Mouse (Mus musculus) CH12.LX (cell line): ENCODE measurements around the gene Nkx6-2. TPM values are rescaled to one million over a fixed set of nuclear protein-coding genes. Genes with fewer than 3 reads are reported as not detected.

Experiments used
- DNase-seq: peaks from one replicate; pipeline ENCODE4 v3.0.0-alpha.2; 2013; ENCODE audit errors: extremely low read depth
- H3K27ac ChIP-seq: 2 replicates; pipeline ENCODE4 v1.5.1; 2012; ENCODE audit warnings: low read depth, mild to moderate bottlenecking, control low read depth, moderate library complexity; ENCODE audit not compliant: insufficient read depth
- H3K27me3 ChIP-seq: replicated peaks from 2 replicates; pipeline ENCODE3; 2012; ENCODE audit warnings: inconsistent platforms
- H3K36me3 ChIP-seq, 2 experiments: replicated peaks in 1 of 2; 2 replicates each; pipeline versions ENCODE3 to v1.6.1; 2012; ENCODE audit warnings: inconsistent platforms in 1 of 2, low read length in 1 of 2, mild to moderate bottlenecking in 1 of 2, mixed read lengths in 1 of 2, moderate library complexity in 1 of 2; ENCODE audit not compliant: control insufficient read depth in 1 of 2, insufficient read depth in 1 of 2
- H3K4me1 ChIP-seq, 2 experiments: 2 replicates each; pipeline ENCODE4 v1.6.1; 2012; ENCODE audit warnings: inconsistent platforms in 1 of 2, moderate library complexity in 1 of 2; ENCODE audit not compliant: insufficient read depth in 2 of 2, control insufficient read depth in 1 of 2
- H3K4me2 ChIP-seq: 2 replicates; pipeline ENCODE4 v1.6.1; 2012; ENCODE audit warnings: low read depth, mild to moderate bottlenecking, control low read depth; ENCODE audit not compliant: poor library complexity, insufficient read depth, severe bottlenecking
- H3K4me3 ChIP-seq, 3 experiments: fragments of 150-350 bp in 1 of 3; sonication (generic) in 1 of 3; replicated peaks in 1 of 3; 2 replicates each; pipeline versions ENCODE3 to v1.5.1; 2011 to 2012; ENCODE audit warnings: low read depth in 2 of 3, low read length in 2 of 3, mild to moderate bottlenecking in 2 of 3, moderate library complexity in 2 of 3, control low read depth in 1 of 3, improper control_type of control experiment in 1 of 3, inconsistent platforms in 1 of 3, mixed read lengths in 1 of 3; ENCODE audit not compliant: poor library complexity in 1 of 3
- H3K79me2 ChIP-seq: replicated peaks from 2 replicates; pipeline ENCODE4 v1.6.1; 2012; ENCODE audit warnings: mild to moderate bottlenecking, moderate library complexity; ENCODE audit not compliant: control insufficient read depth, poor library complexity, insufficient read depth, severe bottlenecking; ENCODE audit errors: extremely low read depth
- H3K9ac ChIP-seq: 2 replicates; pipeline ENCODE4 v1.6.1; 2012; ENCODE audit warnings: low read depth, mild to moderate bottlenecking, control low read depth, moderate library complexity; ENCODE audit not compliant: insufficient read depth
- H3K9me3 ChIP-seq: replicated peaks from 2 replicates; pipeline ENCODE3; 2012; ENCODE audit warnings: low read length, inconsistent platforms, mixed read lengths
- BHLHE40 ChIP-seq: IDR thresholded peaks from 2 replicates; pipeline ENCODE4 v1.6.1; 2011; ENCODE audit warnings: mild to moderate bottlenecking, low read depth, low read length, improper control_type of control experiment
- CHD1 ChIP-seq: IDR thresholded peaks from 2 replicates; pipeline ENCODE4 v1.6.1; 2012; ENCODE audit warnings: low read depth, low read length, improper control_type of control experiment, inconsistent platforms
- CHD2 ChIP-seq: IDR thresholded peaks from 2 replicates; pipeline ENCODE4 v1.6.1; 2011; ENCODE audit warnings: low read length, improper control_type of control experiment
- CTCF ChIP-seq, 2 experiments: IDR thresholded peaks in 1 of 2; conservative IDR thresholded peaks in 1 of 2; 2 replicates each; pipeline ENCODE4 v1.5.1; 2011 to 2012; ENCODE audit warnings: low read depth in 2 of 2, low read length in 2 of 2, improper control_type of control experiment in 1 of 2, inconsistent platforms in 1 of 2, mild to moderate bottlenecking in 1 of 2, moderate library complexity in 1 of 2
- EP300 ChIP-seq: IDR thresholded peaks from 2 replicates; pipeline ENCODE4 v1.6.1; 2011; ENCODE audit warnings: low read length, improper control_type of control experiment
- GABPA ChIP-seq: IDR thresholded peaks from 2 replicates; pipeline ENCODE4 v1.6.1; 2012; ENCODE audit warnings: low read depth, low read length, improper control_type of control experiment, inconsistent platforms; ENCODE audit not compliant: insufficient replicate concordance
- HCFC1 ChIP-seq: IDR thresholded peaks from 2 replicates; pipeline ENCODE4 v1.6.1; 2012; ENCODE audit warnings: low read depth, mild to moderate bottlenecking, inconsistent platforms, low read length, improper control_type of control experiment
- IRF4 ChIP-seq: IDR thresholded peaks from 2 replicates; pipeline ENCODE4 v1.6.1; 2014; ENCODE audit warnings: low read depth, mild to moderate bottlenecking, inconsistent platforms, low read length, improper control_type of control experiment
- JUN ChIP-seq: IDR thresholded peaks from 2 replicates; pipeline ENCODE4 v1.6.1; 2011; ENCODE audit warnings: low read depth, mild to moderate bottlenecking, low read length, improper control_type of control experiment, moderate library complexity; ENCODE audit not compliant: insufficient read depth
- MAFK ChIP-seq: IDR thresholded peaks from 2 replicates; pipeline ENCODE4 v1.6.1; 2011; ENCODE audit warnings: low read length, improper control_type of control experiment; ENCODE audit not compliant: insufficient replicate concordance
- MEF2A ChIP-seq: IDR thresholded peaks from 2 replicates; pipeline ENCODE4 v1.6.1; 2014; ENCODE audit warnings: low read depth, mild to moderate bottlenecking, inconsistent platforms, low read length, improper control_type of control experiment, borderline replicate concordance
- MXI1 ChIP-seq: IDR thresholded peaks from 2 replicates; pipeline ENCODE4 v1.6.1; 2011; ENCODE audit warnings: mild to moderate bottlenecking, low read depth, low read length, improper control_type of control experiment
- MYC ChIP-seq: IDR thresholded peaks from 2 replicates; pipeline ENCODE4 v1.6.1; 2011; ENCODE audit warnings: low read depth, mild to moderate bottlenecking, improper control_type of control experiment, low read length
- NRF1 ChIP-seq: IDR thresholded peaks from 2 replicates; pipeline ENCODE4 v1.6.1; 2014; ENCODE audit warnings: low read depth, mild to moderate bottlenecking, inconsistent platforms, low read length, improper control_type of control experiment, moderate library complexity
- POLR2A ChIP-seq: IDR thresholded peaks from 2 replicates; pipeline ENCODE4 v1.6.1; 2011; ENCODE audit warnings: low read depth, mild to moderate bottlenecking, improper control_type of control experiment, low read length
- RCOR1 ChIP-seq: conservative IDR thresholded peaks from 2 replicates; pipeline ENCODE4 v1.6.1; 2012; ENCODE audit warnings: low read depth, mild to moderate bottlenecking, inconsistent platforms, low read length, improper control_type of control experiment
- SIN3A ChIP-seq: IDR thresholded peaks from 2 replicates; pipeline ENCODE4 v1.6.1; 2012; ENCODE audit warnings: low read length, improper control_type of control experiment, inconsistent platforms
- SMC3 ChIP-seq: IDR thresholded peaks from 2 replicates; pipeline ENCODE4 v1.6.1; 2011; ENCODE audit warnings: low read depth, low read length, improper control_type of control experiment
- TBP ChIP-seq: conservative IDR thresholded peaks from 2 replicates; pipeline ENCODE4 v1.6.1; 2011; ENCODE audit warnings: low read depth, low read length, improper control_type of control experiment
- TCF12 ChIP-seq: IDR thresholded peaks from 2 replicates; pipeline ENCODE4 v1.6.1; 2014; ENCODE audit warnings: low read depth, mild to moderate bottlenecking, inconsistent platforms, low read length, improper control_type of control experiment
- UBTF ChIP-seq: IDR thresholded peaks from 2 replicates; pipeline ENCODE4 v1.6.1; 2012; ENCODE audit warnings: low read depth, mild to moderate bottlenecking, inconsistent platforms, low read length, improper control_type of control experiment, moderate library complexity
- USF1 ChIP-seq: IDR thresholded peaks from 2 replicates; pipeline ENCODE4 v1.6.1; 2014; ENCODE audit warnings: low read depth, mild to moderate bottlenecking, inconsistent platforms, low read length, improper control_type of control experiment
- ZKSCAN1 ChIP-seq: IDR thresholded peaks from 2 replicates; pipeline ENCODE4 v1.6.1; 2012; ENCODE audit warnings: low read depth, inconsistent platforms, low read length, improper control_type of control experiment, borderline replicate concordance
- dilution Hi-C: fragments of 300-500 bp; cut with MboI; formaldehyde crosslinking; loops from 2 replicates; pipeline ENCODE4 v1.14.3; 2020; ENCODE audit warnings: low sequenced_read_pairs; ENCODE audit not compliant: extremely low pct_unique_long_range_greater_than_20kb, extremely low pct_ligation_motif_present
- in situ Hi-C: fragments of 300-500 bp; cut with MboI; formaldehyde crosslinking; loops from 3 replicates; pipeline ENCODE4 v1.14.3; 2019; ENCODE audit warnings: low sequenced_read_pairs, low pct_ligation_motif_present, low pct_unique_long_range_greater_than_20kb, mixed read lengths
- polyA plus RNA-seq: library from polyadenylated mRNA; unstranded; fragments of >175 nt; gene quantifications from 2 replicates; pipeline ENCODE4 v1.2.1, GENCODE M21; 2012; ENCODE audit warnings: low read depth; ENCODE audit not compliant: insufficient read length
- total RNA-seq, 2 experiments: library from RNA; depleted of rRNA; stranded (reverse); fragments of 300-350 nt in 1 of 2; fragments of >200 nt in 1 of 2; gene quantifications; 2 replicates each; pipeline ENCODE4 v1.2.3; 2012 to 2014

Nkx6-2 gene
- total and polyA plus RNA-seq, 3 experiments: not detected

- in situ Hi-C loops: no loop called here
Measured at GRCm38 (mm10) chr7:139579261-139579905, 3.2 kb downstream of the Nkx6-2 start.

GRCm38 (mm10) chr7:139576064-139576686 is 6.4 kb downstream of the Nkx6-2 start:
- in situ Hi-C loops: no loop called here
- TF ChIP-seq RCOR1 (no peak), JUN (no peak), MYC (no peak), EP300 (no peak), ZKSCAN1 (no peak), SIN3A (no peak), MEF2A (no peak), POLR2A (no peak), UBTF (no peak), GABPA (no peak), CTCF (conservative IDR thresholded peaks at IDR 0.05 in 1 of 2, IDR thresholded peaks at IDR 0.05 in 1 of 2; ENCODE audit: low read depth in 2 of 2, low read length in 2 of 2) (no peak), MXI1 (no peak), TBP (no peak), TCF12 (no peak), USF1 (no peak), SMC3 (no peak), IRF4 (no peak)
- Histone ChIP-seq H3K4me1 (no peaks in the 10 kb centered on the region), H3K27ac (no peak overlapping the region), H3K4me2 (no peak overlapping the region), H3K9ac (no peak overlapping the region), H3K9me3 (peaks cover 5% of the 10 kb centered on the region), H3K79me2 (no peaks in the 10 kb centered on the region), H3K36me3 (peaks cover 0 to 40% of the 10 kb centered on the region in 2 experiments), H3K4me3 (no peak overlapping the region), H3K27me3 (no peaks in the 10 kb centered on the region)
- DNase-seq: no peak
- dilution Hi-C loops: no loop called here

More at GRCm38 (mm10) chr7:139579261-139579905, 3.2 kb downstream of the Nkx6-2 start:
- DNase-seq: no peak
- dilution Hi-C loops: no loop called here
- Histone ChIP-seq H3K27ac (no peak overlapping the region), H3K9me3 (peaks cover 37% of the 10 kb centered on the region), H3K4me3 (no peak overlapping the region), H3K27me3 (no peaks in the 10 kb centered on the region), H3K4me1 (no peaks in the 10 kb centered on the region), H3K4me2 (no peak overlapping the region), H3K9ac (no peak overlapping the region), H3K79me2 (no peaks in the 10 kb centered on the region), H3K36me3 (peaks cover 0 to 34% of the 10 kb centered on the region in 2 experiments)
- TF ChIP-seq TCF12: no peak
- TF ChIP-seq JUN: no peak
- TF ChIP-seq CHD1: no peak
- TF ChIP-seq MYC: no peak
- no peak for TF ChIP-seq MAFK
- TF ChIP-seq EP300: no peak
- TF ChIP-seq SIN3A: no peak
- TF ChIP-seq MEF2A: no peak
- TF ChIP-seq NRF1: no peak
- TF ChIP-seq CHD2: no peak
- no peak for TF ChIP-seq SMC3
- TF ChIP-seq HCFC1: no peak
- TF ChIP-seq BHLHE40: no peak
